Mouse (Mus musculus): ENCODE measurements around the gene Gpbar1. TPM values are rescaled to one million over a fixed set of nuclear protein-coding genes. Genes with fewer than 3 reads are reported as not detected.

Gpbar1 gene
- total RNA-seq, 2 experiments from 2014 or later, result not detected

GRCm38 (mm10) chr1:74293306-74293960 lies 15.1 kb downstream of the Gpbar1 start:
- DNase-seq (ENCODE audit: low spot score), result no peak
- intact Hi-C loops (cut with DNase I), result no loop called here

GRCm38 (mm10) chr1:74294090-74294643 lies 15.8 kb downstream of the Gpbar1 start:
- DNase-seq (ENCODE audit: low spot score), result no peak
- intact Hi-C loops (cut with DNase I), result no loop called here

GRCm38 (mm10) chr1:74294733-74295455 lies 16.5 kb downstream of the Gpbar1 start:
- DNase-seq (ENCODE audit: low spot score), result no peak
- intact Hi-C loops (cut with DNase I), result no loop called here

- intact Hi-C loops (cut with DNase I), result no loop called here
Measured at GRCm38 (mm10) chr1:74295456-74296171, 17.3 kb downstream of the Gpbar1 start.

DNA sequence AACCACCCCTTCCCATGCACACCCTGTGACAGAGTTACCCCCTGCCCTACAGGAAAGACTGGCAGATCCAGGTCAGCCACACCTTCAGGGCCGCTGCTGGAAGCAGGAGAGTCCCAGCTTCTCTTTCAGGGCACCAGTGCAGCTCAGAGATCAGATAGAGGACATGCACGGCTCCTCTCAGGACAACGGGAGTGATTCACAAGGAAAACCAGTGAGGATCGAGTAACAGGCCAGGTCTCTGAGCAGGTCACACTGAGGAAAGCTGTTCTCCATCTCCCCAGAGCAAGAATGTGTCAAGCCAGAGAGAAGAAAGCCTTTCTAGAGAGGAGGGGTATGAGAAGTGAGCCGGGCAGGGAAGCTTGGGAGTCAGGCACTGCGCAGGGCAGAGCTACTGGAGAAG lies 18.1 kb downstream of the Gpbar1 start:
- DNase-seq (ENCODE audit: low spot score), result no peak
- intact Hi-C loops (cut with DNase I), result no loop called here

More at GRCm38 (mm10) chr1:74295456-74296171, 17.3 kb downstream of the Gpbar1 start:
- peak; percentile 95 for DNase-seq (ENCODE audit: low spot score)

DNA sequence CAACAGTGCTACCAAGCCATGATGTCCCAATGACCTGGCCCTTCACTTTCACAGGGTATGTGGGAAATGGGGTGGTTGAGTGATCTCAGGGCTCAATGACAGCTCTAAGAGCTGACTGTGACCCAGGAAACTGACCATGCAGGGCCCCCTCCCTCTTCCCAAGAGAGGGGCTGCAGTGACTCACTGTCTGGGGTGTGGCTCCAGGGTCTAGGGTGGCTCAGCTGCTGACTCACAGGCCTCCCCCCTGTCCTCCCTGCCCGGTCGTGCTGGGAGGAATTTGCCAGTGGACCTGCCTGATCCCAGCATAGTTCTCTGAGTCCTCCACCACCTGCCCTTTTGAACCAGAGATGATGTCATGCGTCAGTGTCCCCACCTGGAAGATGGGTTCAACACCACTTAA lies 18.9 kb downstream of the Gpbar1 start:
- DNase-seq (ENCODE audit: low spot score), result peak; percentile 66
- intact Hi-C loops (cut with DNase I), result no loop called here

GRCm38 (mm10) chr1:74298157-74298750 lies 19.9 kb downstream of the Gpbar1 start:
- DNase-seq (ENCODE audit: low spot score), result no peak
- intact Hi-C loops (cut with DNase I), result no loop called here

DNA sequence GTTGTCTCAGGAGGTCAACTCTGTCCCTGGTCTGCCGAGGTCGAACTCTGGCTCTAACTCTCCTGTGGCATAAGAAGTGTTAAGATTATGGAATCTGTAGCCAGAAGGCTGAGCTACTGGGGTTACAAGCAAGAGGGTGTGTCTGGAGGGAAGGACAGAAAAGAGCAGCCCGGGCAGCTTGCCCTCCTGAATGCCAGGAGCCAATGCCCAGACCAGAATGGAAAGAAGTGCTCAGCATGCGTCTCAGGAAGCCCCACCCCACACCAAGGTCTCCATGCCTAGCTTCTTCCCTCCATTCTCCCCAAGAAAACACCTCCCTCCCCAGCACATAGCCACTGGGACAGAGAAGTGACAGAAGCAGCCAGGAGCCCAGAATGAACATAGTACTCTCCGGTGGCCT lies 20.6 kb downstream of the Gpbar1 start:
- intact Hi-C loops (cut with DNase I), result no loop called here
- DNase-seq (ENCODE audit: low spot score), result no peak

- DNase-seq (ENCODE audit: low spot score), result no peak
- intact Hi-C loops (cut with DNase I), result no loop called here
Measured at GRCm38 (mm10) chr1:74300347-74301110, 22.2 kb downstream of the Gpbar1 start.

DNA sequence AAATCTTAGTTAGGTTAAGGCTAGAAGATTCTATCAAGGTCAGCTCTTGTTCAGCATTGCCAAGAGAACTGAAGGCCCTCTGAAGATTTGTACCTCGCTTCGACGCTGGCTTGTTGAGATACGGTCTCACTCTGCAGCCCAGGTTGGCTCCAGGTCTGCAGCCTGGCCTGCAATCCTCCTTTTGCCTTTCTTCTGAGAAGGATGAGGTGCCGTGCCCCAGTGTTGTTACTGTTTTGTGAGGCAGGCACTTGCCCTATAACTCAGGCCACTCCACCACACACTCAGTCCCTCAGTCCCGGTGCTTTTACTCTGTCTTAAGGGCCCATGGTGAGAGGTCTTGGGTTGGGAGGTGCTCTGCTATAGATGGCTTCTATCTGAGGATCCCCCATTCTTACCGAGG lies 23.9 kb downstream of the Gpbar1 start:
- intact Hi-C loops (cut with DNase I), result loop anchor here (1.0 kb wide), 1 partner anchor 14 kb away; no protein-coding TSS in a partner anchor
- DNase-seq (ENCODE audit: low spot score), result no peak

DNA sequence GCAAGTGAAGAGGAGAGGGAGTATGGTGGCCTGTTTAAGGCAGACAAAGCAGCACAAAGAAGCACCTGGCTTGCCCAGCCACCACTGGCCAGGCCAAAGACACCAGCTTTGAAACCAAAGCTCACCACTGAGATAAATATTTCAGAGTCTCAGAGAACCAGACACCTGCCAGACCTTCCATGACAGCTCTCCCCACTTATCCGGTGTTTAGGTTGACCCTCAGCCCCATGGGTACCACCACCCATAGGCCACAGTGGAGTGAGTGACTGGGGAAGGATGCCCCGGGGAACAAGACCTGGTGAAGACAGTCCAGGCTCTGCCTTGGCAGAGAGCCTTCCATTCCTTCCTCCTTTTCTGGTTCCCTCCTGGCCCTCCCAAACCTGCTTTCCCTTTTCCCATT lies 24.5 kb downstream of the Gpbar1 start:
- intact Hi-C loops (cut with DNase I), result loop anchor here (1.0 kb wide), 1 partner anchor 15 kb away; no protein-coding TSS in a partner anchor
- no peak for DNase-seq (ENCODE audit: low spot score)

DNA sequence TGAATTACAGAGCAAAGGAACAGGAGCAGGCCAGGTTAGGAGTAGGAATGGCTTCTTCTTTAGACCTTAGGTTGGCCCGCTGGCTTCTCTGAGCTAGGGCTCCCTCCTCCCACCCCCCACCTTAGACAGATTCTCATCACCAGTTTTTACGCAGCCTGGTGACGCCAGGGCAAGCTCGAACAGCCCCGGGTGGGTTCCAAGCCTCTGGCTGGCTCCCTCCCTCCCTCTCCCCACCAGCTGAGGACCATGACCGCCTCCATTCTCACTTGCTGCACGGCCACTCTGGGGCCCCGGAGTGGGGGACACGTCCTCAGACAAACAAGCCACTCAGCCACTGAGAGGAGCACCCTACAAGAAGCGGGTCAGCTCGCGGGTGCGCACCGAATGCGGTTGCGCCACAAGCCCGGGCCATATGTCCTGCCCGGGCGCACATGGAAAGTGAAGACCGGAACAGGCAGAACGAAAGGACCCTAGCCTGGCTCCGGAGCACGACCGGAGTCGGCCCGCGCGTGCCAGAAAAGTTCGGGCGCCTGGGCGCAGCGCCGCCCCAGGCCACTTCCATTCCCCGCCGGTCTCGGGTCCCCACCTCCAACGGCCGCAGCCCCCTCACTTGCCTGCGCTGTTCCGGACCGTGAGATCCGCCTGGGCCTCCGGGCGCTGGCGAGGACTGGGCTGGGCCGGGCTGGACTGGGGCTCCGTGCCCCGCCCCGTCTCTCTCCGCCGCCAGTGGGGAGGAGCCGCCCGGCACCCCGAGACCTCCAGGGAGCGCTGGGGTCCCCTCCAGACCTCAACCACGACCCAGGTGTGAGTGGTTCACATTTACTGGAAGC lies 25.4 kb downstream of the Gpbar1 start:
- DNase-seq (ENCODE audit: low spot score), result peak; percentile 83
- intact Hi-C loops (cut with DNase I), result no loop called here

- intact Hi-C loops (cut with DNase I), result no loop called here
Measured at GRCm38 (mm10) chr1:74304339-74304790, 26.0 kb downstream of the Gpbar1 start.

GRCm38 (mm10) chr1:74304946-74305345 lies 26.6 kb downstream of the Gpbar1 start:
- DNase-seq (ENCODE audit: low spot score), result no peak

More at GRCm38 (mm10) chr1:74304339-74304790, 26.0 kb downstream of the Gpbar1 start:
- no peak for DNase-seq (ENCODE audit: low spot score)

DNA sequence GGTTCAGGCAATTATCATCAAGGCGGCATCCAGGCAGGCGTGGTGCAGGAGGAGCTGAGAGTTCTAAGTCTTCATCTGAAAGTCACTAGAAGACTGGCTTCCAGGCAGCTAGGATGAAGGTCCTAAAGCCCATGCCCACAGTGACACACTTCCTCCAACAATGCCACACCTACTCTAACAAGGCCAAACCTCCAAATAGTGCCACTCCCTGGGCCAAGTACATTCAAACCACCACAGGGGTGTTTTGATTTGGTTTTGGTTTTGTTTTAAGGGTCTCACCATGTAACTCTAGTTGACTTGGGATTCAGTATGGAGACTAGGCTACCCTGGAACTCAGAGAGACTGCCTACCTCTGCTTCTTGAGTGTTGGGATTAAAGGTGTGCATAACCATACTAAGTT lies 27.2 kb downstream of the Gpbar1 start, which contains the start of gene Tmbim1:
Gene Tmbim1, minus strand, starts transcription at position 101 of the 400 bp plus-strand sequence.
- intact Hi-C loops (cut with DNase I), result no loop called here

More at GRCm38 (mm10) chr1:74304946-74305345, 26.6 kb downstream of the Gpbar1 start:
- intact Hi-C loops (cut with DNase I), result no loop called here

GRCm38 (mm10) chr1:74307146-74307545 lies 28.8 kb downstream of the Gpbar1 start:
- no peak for DNase-seq (ENCODE audit: low spot score)
- intact Hi-C loops (cut with DNase I), result no loop called here

More for the DNA sequence above, 27.2 kb downstream of the Gpbar1 start, which contains the start of gene Tmbim1:
- DNase-seq (ENCODE audit: low spot score), result no peak

- DNase-seq (ENCODE audit: low spot score), result no peak
- intact Hi-C loops (cut with DNase I), result no loop called here
Measured at GRCm38 (mm10) chr1:74308001-74308964, 29.9 kb downstream of the Gpbar1 start.

Data from heart, postnatal 25 days (tissue).